ENCODE assay signal across 12 mouse cellular contexts in the genomic region with DNA sequence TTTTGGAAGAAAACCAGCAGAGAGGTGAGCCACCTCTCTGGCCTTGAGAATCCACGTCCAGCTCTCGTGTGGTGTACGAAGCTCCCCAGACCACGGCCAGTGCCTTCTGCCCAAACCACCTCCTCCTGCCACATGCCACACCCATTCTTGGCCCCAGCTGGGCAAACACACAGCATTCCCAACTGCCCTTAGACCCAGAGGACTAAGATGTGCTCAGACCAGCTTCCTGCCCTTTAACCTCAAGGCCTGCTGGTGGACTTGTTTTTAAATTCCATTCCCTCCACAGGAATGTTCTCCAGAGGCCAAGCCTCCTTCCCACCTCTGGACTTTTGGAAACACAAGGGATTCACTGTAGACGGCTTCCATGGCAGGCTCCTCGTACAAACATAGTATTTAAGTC.
A peak's percentile ranks its signal among the peaks of the same experiment; 100 is the strongest.
DNase-seq lines count a peak whose midpoint lies in the region; ATAC-seq and TF ChIP-seq lines count a peak whose summit lies in the region.
"Had no signal": no experiment of that assay in that cellular context is flagged by ENCODE, and none has a peak within 500 bp of the region (broad histone marks: within the 10 kb centered on the region; RNA-seq: fewer than 3 reads in every experiment).

No protein-coding gene starts in this region.

- no peaks in the 10 kb centered on the region; the same call in 1 of the 2 replicates for H3K27me3 ChIP-seq in embryonic facial prominence, embryonic 14.5 days (replicated peaks; ENCODE audit: control insufficient read depth, insufficient read depth, low read length)
- H3K27me3 ChIP-seq in embryonic facial prominence, embryonic 10.5 days (replicated peaks; ENCODE audit: low read depth, poor library complexity, severe bottlenecking): peaks cover 35% of the 10 kb centered on the region
- peaks cover 22% of the 10 kb centered on the region for H3K27me3 ChIP-seq in forebrain, embryonic 12.5 days
- H3K27me3 ChIP-seq in hindbrain, postnatal 0 days (ENCODE audit: insufficient read depth, low read length): no peaks in the 10 kb centered on the region
- H3K27me3 ChIP-seq: Patski had no signal

- H3K4me1 ChIP-seq in embryonic facial prominence, embryonic 14.5 days (ENCODE audit: control insufficient read depth, insufficient read depth, low read length): no peaks in the 10 kb centered on the region
- peaks cover 38% of the 10 kb centered on the region for H3K4me1 ChIP-seq in embryonic facial prominence, embryonic 10.5 days
- H3K4me1 ChIP-seq in forebrain, embryonic 12.5 days: peaks cover 26% of the 10 kb centered on the region
- H3K4me1 ChIP-seq in hindbrain, postnatal 0 days (ENCODE audit: insufficient read depth, low read length): no peaks in the 10 kb centered on the region

- no peak for TF ChIP-seq CTCF in hindbrain, postnatal 0 days (IDR thresholded peaks at IDR 0.05; ENCODE audit: low read depth)

- H3K9me3 ChIP-seq in embryonic facial prominence, embryonic 14.5 days (ENCODE audit: control insufficient read depth, low read length): 0 out of 2 replicates have a peak, but pooled peaks cover 4% of the 10 kb centered on the region
- H3K9me3 ChIP-seq in embryonic facial prominence, embryonic 10.5 days: peaks cover 10% of the 10 kb centered on the region; the same call in 1 of the 2 replicates
- H3K9me3 ChIP-seq in forebrain, embryonic 12.5 days: peaks cover 5% of the 10 kb centered on the region; the same call in 1 of the 2 replicates
- no peaks in the 10 kb centered on the region for H3K9me3 ChIP-seq in hindbrain, postnatal 0 days (ENCODE audit: low read length)

- ATAC-seq in embryonic facial prominence, embryonic 14.5 days (ENCODE audit: low read depth): no peak
- ATAC-seq in forebrain, embryonic 12.5 days (ENCODE audit: low FRiP score): no peak
- no peak for ATAC-seq in hindbrain, postnatal 0 days
- ATAC-seq: Patski had no signal

- no peaks in the 10 kb centered on the region for H3K36me3 ChIP-seq in embryonic facial prominence, embryonic 14.5 days (ENCODE audit: control insufficient read depth, insufficient read depth, low read length)
- H3K36me3 ChIP-seq in embryonic facial prominence, embryonic 10.5 days (replicated peaks): no peaks in the 10 kb centered on the region
- 0 out of 2 replicates have a peak, but pooled peaks cover 4% of the 10 kb centered on the region for H3K36me3 ChIP-seq in forebrain, embryonic 12.5 days (replicated peaks)
- no peaks in the 10 kb centered on the region for H3K36me3 ChIP-seq in hindbrain, postnatal 0 days (ENCODE audit: insufficient read depth, low read length)
- H3K36me3 ChIP-seq: forebrain, embryonic 10.5 days had no signal

- H3K4me3 ChIP-seq in embryonic facial prominence, embryonic 14.5 days (ENCODE audit: low read depth, low read length): no peak overlapping the region
- no peak overlapping the region for H3K4me3 ChIP-seq in embryonic facial prominence, embryonic 10.5 days
- no peak overlapping the region for H3K4me3 ChIP-seq in forebrain, embryonic 12.5 days (replicated peaks)
- no peak overlapping the region for H3K4me3 ChIP-seq in hindbrain, postnatal 0 days (ENCODE audit: low read length)
- H3K4me3 ChIP-seq: forebrain, embryonic 10.5 days had no signal

- 36% methylated on average over 6 of the region's 6 CpGs for WGBS in embryonic facial prominence, embryonic 14.5 days
- WGBS in embryonic facial prominence, embryonic 10.5 days: 40% methylated on average over 6 of the region's 6 CpGs
- WGBS in forebrain, embryonic 12.5 days: 75% methylated on average over 6 of the region's 6 CpGs
- WGBS in hindbrain, postnatal 0 days: 76% methylated on average over 6 of the region's 6 CpGs

- no peak overlapping the region for H3K4me2 ChIP-seq in embryonic facial prominence, embryonic 14.5 days (ENCODE audit: low read depth, low read length)
- H3K4me2 ChIP-seq in forebrain, embryonic 12.5 days: no peak overlapping the region
- H3K4me2 ChIP-seq in hindbrain, postnatal 0 days (ENCODE audit: low read depth, low read length): no peak overlapping the region

- H3K9ac ChIP-seq in embryonic facial prominence, embryonic 14.5 days (ENCODE audit: low read depth, low read length): no peak overlapping the region
- no peak overlapping the region for H3K9ac ChIP-seq in forebrain, embryonic 12.5 days
- no peak overlapping the region for H3K9ac ChIP-seq in hindbrain, postnatal 0 days (replicated peaks; ENCODE audit: low read length)

- DNase-seq in embryonic facial prominence, embryonic 14.5 days (ENCODE audit: low spot score): peak; percentile 26
- no peak for DNase-seq in embryonic facial prominence, embryonic 10.5 days (ENCODE audit: low spot score)
- DNase-seq in 3134 (ENCODE audit: extremely low read depth, insufficient read length, low spot score): peak; percentile 90
- peak; percentile 51 for DNase-seq in embryo, embryonic 9.5 days (ENCODE audit: extremely low spot score)
- DNase-seq in lung, adult 18-20 months: peak; percentile 74 to 82
- no peak for DNase-seq in hindbrain, postnatal 0 days (ENCODE audit: low spot score)
- no peak for DNase-seq in urinary bladder, postnatal 10 days (ENCODE audit: low spot score)
- DNase-seq: cerebellum, postnatal 25 days; gastrocnemius, postnatal 36 days had no signal

- H3K27ac ChIP-seq in embryonic facial prominence, embryonic 14.5 days (replicated peaks; ENCODE audit: low read depth, low read length): no peak overlapping the region
- H3K27ac ChIP-seq in embryonic facial prominence, embryonic 10.5 days (replicated peaks): no peak overlapping the region
- no peak overlapping the region for H3K27ac ChIP-seq in forebrain, embryonic 12.5 days
- no peak overlapping the region for H3K27ac ChIP-seq in hindbrain, postnatal 0 days
- H3K27ac ChIP-seq: forebrain, embryonic 10.5 days had no signal

Comparison
In these comparisons a context has a peak if more than half of its experiments do, and no peak if none do; other contexts are left out.
1. DNase-seq: peak in embryonic facial prominence, embryonic 14.5 days (single experiment), 3134 (single experiment), embryo, embryonic 9.5 days (single experiment) and lung, adult 18-20 months (2 of 2); none in embryonic facial prominence, embryonic 10.5 days (single experiment), hindbrain, postnatal 0 days (single experiment) and urinary bladder, postnatal 10 days (single experiment).